Mouse (Mus musculus) adrenal gland, adult 18-20 months (tissue): ENCODE data around the gene Pklr. TPM values are rescaled to one million over a fixed set of nuclear protein-coding genes. Genes with fewer than 3 reads are reported as not detected.

Experiments
- DNase-seq, 2 experiments: peaks; one replicate each; pipeline ENCODE4 v3.0.0; 2021 to 2022; ENCODE audit warnings: low spot score in 2 of 2
- total RNA-seq, 2 experiments: library from RNA; stranded (reverse); gene quantifications; 1 replicate in 1 of 2; 2 replicates in 1 of 2; pipeline ENCODE4 v1.2.3; 2021

Gene Pklr
- total RNA-seq, 2 experiments from 2014 or later = not detected

- DNase-seq = no peak
Observed at GRCm38 (mm10) chr3:89193351-89193750, 57.4 kb downstream of the Pklr start.

GRCm38 (mm10) chr3:89193853-89194252, 57.9 kb downstream of the Pklr start:
- no peak for DNase-seq

Other genes with a start within 250 kb of the Pklr start
- gene Msto1, start 222.1 kb upstream of the Pklr start, total RNA-seq = 10 to 100 TPM; 16.0 to 16.5 TPM
- 10 to 100 TPM; 43.5 to 47.0 TPM for gene Ash1l, start 185.5 kb upstream of the Pklr start, total RNA-seq
- 100 to 1,000 TPM; 128 to 140 TPM for gene Dap3, start 185.0 kb upstream of the Pklr start, total RNA-seq
- 10 to 100 TPM; 34.5 to 35.7 TPM for gene Rusc1, start 42.8 kb upstream of the Pklr start, total RNA-seq
- gene Gm43738, start 35.0 kb upstream of the Pklr start, total RNA-seq = not detected
- 100 to 1,000 TPM; 213 to 346 TPM for gene Fdps, start 34.2 kb upstream of the Pklr start, total RNA-seq
- 1 to 10 TPM; 2.6 to 7.7 TPM for gene Hcn3, start 24.1 kb downstream of the Pklr start, total RNA-seq
- gene Clk2, start 28.7 kb downstream of the Pklr start, total RNA-seq = 10 to 100 TPM; 45.3 to 64.8 TPM
- 10 to 100 TPM; 72.1 to 87.0 TPM for gene Scamp3, start 41.3 kb downstream of the Pklr start, total RNA-seq
- 10 to 100 TPM; 15.4 to 16.2 TPM for gene Fam189b, start 47.0 kb downstream of the Pklr start, total RNA-seq
- 10 to 100 TPM; 57.1 to 61.9 TPM for gene Gba, start 66.8 kb downstream of the Pklr start, total RNA-seq
- gene Thbs3, start 79.0 kb downstream of the Pklr start, total RNA-seq = 10 to 100 TPM in 1 of 2 experiments, 1 to 10 TPM in 1; 7.9 to 14.5 TPM
- 100 to 1,000 TPM; 141 to 148 TPM for gene Mtx1, start 90.9 kb downstream of the Pklr start, total RNA-seq
- gene Muc1, start 92.9 kb downstream of the Pklr start, total RNA-seq = under 1 TPM; 0.23 to 0.35 TPM
- gene Krtcap2, start 109.8 kb downstream of the Pklr start, total RNA-seq = 100 to 1,000 TPM; 108 to 123 TPM
- gene Trim46, start 110.2 kb downstream of the Pklr start, total RNA-seq = 1 to 10 TPM; 1.7 to 2.9 TPM
- 100 to 1,000 TPM; 119 to 122 TPM for gene Dpm3, start 123.2 kb downstream of the Pklr start, total RNA-seq
- gene Slc50a1, start 134.4 kb downstream of the Pklr start, total RNA-seq = 10 to 100 TPM; 40.9 to 52.4 TPM
- gene Efna1, start 145.0 kb downstream of the Pklr start, total RNA-seq = 10 to 100 TPM; 12.2 to 12.6 TPM
- gene Efna3, start 186.8 kb downstream of the Pklr start, total RNA-seq = under 1 TPM in 1 of 2 experiments, not detected in 1; 0.42 TPM
- gene Efna4, start 201.9 kb downstream of the Pklr start, total RNA-seq = 1 to 10 TPM in 1 of 2 experiments, under 1 TPM in 1; 0.43 to 1.1 TPM
- gene Adam15, start 213.9 kb downstream of the Pklr start, total RNA-seq = 10 to 100 TPM; 56.3 to 87.6 TPM
- gene Dcst2, start 225.8 kb downstream of the Pklr start, total RNA-seq = under 1 TPM; 0.80 to 0.93 TPM
- 1 to 10 TPM in 1 of 2 experiments, under 1 TPM in 1; 0.46 to 1.4 TPM for gene Dcst1, start 229.1 kb downstream of the Pklr start, total RNA-seq